Mouse (Mus musculus): ENCODE measurements at regions not wholly inside any gene's neighbourhood (a gene's known extent, or its start where the extent isn't known, plus 50 kb on each side); places are given as distances from the start of the nearest gene placed in this dataset.

DNA sequence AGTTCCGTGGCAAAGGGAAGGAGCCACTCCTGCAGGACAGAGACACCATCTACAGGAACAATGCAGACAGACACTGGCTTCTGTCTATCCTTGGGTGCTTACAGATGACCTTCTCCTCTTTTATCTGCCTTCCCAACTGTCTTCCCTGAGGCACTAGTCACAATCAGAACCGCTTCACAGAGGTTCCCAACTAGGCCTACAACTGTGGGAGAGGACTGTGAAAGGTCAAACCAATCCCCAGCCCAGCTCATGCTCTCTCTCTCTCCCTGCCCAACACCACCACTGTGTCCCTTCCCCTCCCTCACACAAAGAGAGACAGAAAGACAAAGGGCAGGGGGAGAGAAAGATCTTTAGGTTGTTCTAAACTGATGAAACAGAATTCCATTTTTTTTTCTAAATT is 61.3 kb downstream of the Tmem17 start:
- H3K9me3 ChIP-seq (ENCODE audit: low read depth, low read length): no peaks in the 10 kb centered on the region
- TF ChIP-seq CTCF (IDR thresholded peaks at IDR 0.05; ENCODE audit: low read depth): no peak
- no peaks in the 10 kb centered on the region for H3K36me3 ChIP-seq (ENCODE audit: insufficient read depth)
- no peak for DNase-seq
- no peaks in the 10 kb centered on the region for H3K27me3 ChIP-seq (ENCODE audit: insufficient read depth, low read length)
- no peak for ATAC-seq (ENCODE audit: insufficient read depth)
- no peak overlapping the region for H3K27ac ChIP-seq (ENCODE audit: low read depth)
- H3K9ac ChIP-seq: no peak overlapping the region
- H3K4me1 ChIP-seq (ENCODE audit: insufficient read depth): no peaks in the 10 kb centered on the region
- 50% methylated on average over 2 of the region's 2 CpGs for WGBS
- H3K4me2 ChIP-seq: no peak overlapping the region
- H3K4me3 ChIP-seq (ENCODE audit: low read depth, low read length): no peak overlapping the region

DNA sequence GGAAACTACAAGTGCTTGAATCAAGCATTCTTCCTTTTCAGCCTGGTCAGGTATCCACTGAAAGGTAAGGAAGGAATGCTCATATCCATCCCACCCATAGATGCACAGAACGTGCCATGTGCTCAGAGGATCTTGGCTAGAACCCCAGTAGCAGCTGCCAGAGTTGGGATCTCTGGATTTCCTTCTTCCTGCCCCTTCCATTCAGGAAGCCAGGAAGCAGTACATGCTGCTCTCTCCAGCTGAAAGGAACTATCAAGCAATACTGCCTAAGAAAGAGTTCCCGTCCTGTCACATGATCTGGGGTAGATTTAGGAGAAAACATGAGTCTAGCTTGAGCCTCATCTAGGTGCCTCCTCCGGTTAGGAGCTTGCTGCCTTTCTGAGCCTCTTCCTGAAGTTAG is 61.9 kb downstream of the Tmem17 start:
- no peak overlapping the region for H3K4me3 ChIP-seq (ENCODE audit: low read depth, low read length)

DNA sequence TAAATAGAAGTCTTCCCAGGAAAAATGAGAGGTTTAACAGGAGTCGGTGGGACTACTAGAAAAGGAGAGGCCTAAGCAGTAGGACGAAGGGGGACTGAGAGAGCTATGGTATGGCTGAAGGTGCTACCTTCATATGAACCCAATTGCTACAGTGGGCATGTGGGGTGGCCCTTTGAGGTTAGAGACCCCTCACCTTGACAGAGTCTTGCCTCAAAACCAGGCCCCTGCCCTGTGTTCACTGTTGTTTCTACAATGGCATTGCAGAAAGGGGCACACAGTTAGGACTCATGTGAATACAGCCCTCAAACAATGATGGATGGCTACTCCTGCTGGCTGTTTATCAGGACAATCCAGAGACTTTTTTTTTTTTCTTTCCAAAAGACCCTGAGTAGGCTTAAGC is 62.6 kb downstream of the Tmem17 start:
- Histone ChIP-seq H3K9ac (no peak overlapping the region), H3K27ac (ENCODE audit: low read depth) (no peak overlapping the region), H3K27me3 (ENCODE audit: insufficient read depth, low read length) (no peaks in the 10 kb centered on the region), H3K4me2 (no peak overlapping the region), H3K9me3 (ENCODE audit: low read depth, low read length) (no peaks in the 10 kb centered on the region), H3K36me3 (ENCODE audit: insufficient read depth) (no peaks in the 10 kb centered on the region), H3K4me1 (ENCODE audit: insufficient read depth) (no peaks in the 10 kb centered on the region), H3K4me3 (ENCODE audit: low read depth, low read length) (no peak overlapping the region)
- DNase-seq (no peak), ATAC-seq (ENCODE audit: insufficient read depth) (no peak)
- 80% methylated on average over 2 of the region's 2 CpGs for WGBS
- TF ChIP-seq CTCF (IDR thresholded peaks at IDR 0.05; ENCODE audit: low read depth): no peak

More for the DNA sequence above, 61.9 kb downstream of the Tmem17 start:
- no peak overlapping the region for H3K9ac ChIP-seq
- DNase-seq (peak; percentile 26), ATAC-seq (ENCODE audit: insufficient read depth) (no peak)
- no peaks in the 10 kb centered on the region for H3K4me1 ChIP-seq (ENCODE audit: insufficient read depth)
- no peaks in the 10 kb centered on the region for H3K36me3 ChIP-seq (ENCODE audit: insufficient read depth)
- WGBS: 68% methylated on average over 3 of the region's 3 CpGs
- no peak for TF ChIP-seq CTCF (IDR thresholded peaks at IDR 0.05; ENCODE audit: low read depth)
- H3K4me2 ChIP-seq: no peak overlapping the region
- no peaks in the 10 kb centered on the region for H3K9me3 ChIP-seq (ENCODE audit: low read depth, low read length)
- no peak overlapping the region for H3K27ac ChIP-seq (ENCODE audit: low read depth)
- H3K27me3 ChIP-seq (ENCODE audit: insufficient read depth, low read length): no peaks in the 10 kb centered on the region

DNA sequence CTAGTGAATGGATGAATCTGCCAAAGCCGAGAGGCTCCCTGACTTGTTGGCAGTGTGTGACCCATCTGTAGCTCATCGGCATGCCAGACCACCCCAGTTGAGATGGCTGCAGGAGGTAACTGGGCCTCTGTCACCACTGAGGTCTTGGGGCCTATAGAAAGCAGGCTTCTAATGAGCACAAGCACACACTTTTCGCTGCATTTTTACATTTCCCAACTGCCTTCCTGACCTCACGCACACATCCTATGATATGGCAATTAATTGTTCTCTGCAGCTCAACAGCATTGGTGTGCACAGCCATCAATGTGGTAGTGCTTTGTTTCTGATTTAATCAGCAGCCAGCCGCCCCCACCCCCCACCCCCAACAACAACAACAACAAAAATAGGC is 72.2 kb downstream of the Tmem17 start:
- peak overlapping the region; percentile 58 for H3K27ac ChIP-seq (ENCODE audit: low read depth)
- H3K9me3 ChIP-seq (ENCODE audit: low read depth, low read length): no peaks in the 10 kb centered on the region
- H3K27me3 ChIP-seq (ENCODE audit: insufficient read depth, low read length): no peaks in the 10 kb centered on the region
- ATAC-seq (ENCODE audit: insufficient read depth): peak; percentile 71
- H3K4me3 ChIP-seq (ENCODE audit: low read depth, low read length): no peak overlapping the region
- TF ChIP-seq CTCF (IDR thresholded peaks at IDR 0.05; ENCODE audit: low read depth): no peak
- peak overlapping the region; percentile 46 for H3K4me2 ChIP-seq
- DNase-seq: peak; percentile 71
- no peaks in the 10 kb centered on the region for H3K36me3 ChIP-seq (ENCODE audit: insufficient read depth)
- WGBS: 33% methylated on average over 5 of the region's 5 CpGs
- no peak overlapping the region for H3K9ac ChIP-seq
- peaks cover 22% of the 10 kb centered on the region for H3K4me1 ChIP-seq (ENCODE audit: insufficient read depth)

DNA sequence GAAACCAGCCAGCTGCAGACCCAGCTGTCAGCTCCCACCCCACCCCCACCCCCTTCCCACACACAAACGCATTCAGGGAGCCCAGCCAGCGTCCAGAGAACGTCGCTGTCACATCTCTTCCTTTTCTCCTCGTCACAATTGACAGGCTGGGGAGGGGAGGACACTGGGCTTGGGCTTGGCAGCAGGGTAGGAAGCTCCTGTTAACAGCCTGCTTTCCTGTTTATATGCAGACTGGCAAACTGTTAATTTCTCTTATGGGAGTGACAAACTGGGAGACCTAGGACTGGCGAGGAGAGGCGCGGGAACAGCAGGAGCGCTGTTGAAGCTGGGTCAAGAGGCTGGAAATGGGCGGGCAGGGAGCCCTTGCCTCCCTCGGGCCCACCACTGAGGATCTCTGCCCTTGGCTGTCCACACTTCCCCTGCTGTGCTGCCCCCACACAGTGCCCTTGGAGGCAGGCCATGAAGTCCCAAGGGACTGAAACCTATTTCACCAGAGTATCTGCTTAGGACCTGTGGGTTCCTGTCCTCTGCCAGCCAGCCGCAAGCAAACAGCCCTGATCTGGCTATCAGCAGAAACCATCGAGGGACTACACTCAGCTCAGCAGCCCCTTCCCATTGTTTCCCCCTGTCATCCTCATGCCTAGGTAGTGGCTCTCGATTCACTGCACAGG is 72.7 kb downstream of the Tmem17 start:
- Histone ChIP-seq H3K9ac (peak overlapping the region; percentile 21; the same call in 1 of the 2 replicates), H3K27ac (ENCODE audit: low read depth) (peak overlapping the region; percentile 58), H3K4me2 (peak overlapping the region; percentile 46), H3K4me3 (ENCODE audit: low read depth, low read length) (no peak overlapping the region), H3K9me3 (ENCODE audit: low read depth, low read length) (no peaks in the 10 kb centered on the region), H3K4me1 (ENCODE audit: insufficient read depth) (peaks cover 22% of the 10 kb centered on the region), H3K36me3 (ENCODE audit: insufficient read depth) (no peaks in the 10 kb centered on the region), H3K27me3 (ENCODE audit: insufficient read depth, low read length) (no peaks in the 10 kb centered on the region)
- TF ChIP-seq CTCF (IDR thresholded peaks at IDR 0.05; ENCODE audit: low read depth): no peak
- WGBS: 8% methylated on average over 14 of the region's 14 CpGs
- ATAC-seq (ENCODE audit: insufficient read depth): peak; percentile 91
- peak; percentile 90 for DNase-seq

DNA sequence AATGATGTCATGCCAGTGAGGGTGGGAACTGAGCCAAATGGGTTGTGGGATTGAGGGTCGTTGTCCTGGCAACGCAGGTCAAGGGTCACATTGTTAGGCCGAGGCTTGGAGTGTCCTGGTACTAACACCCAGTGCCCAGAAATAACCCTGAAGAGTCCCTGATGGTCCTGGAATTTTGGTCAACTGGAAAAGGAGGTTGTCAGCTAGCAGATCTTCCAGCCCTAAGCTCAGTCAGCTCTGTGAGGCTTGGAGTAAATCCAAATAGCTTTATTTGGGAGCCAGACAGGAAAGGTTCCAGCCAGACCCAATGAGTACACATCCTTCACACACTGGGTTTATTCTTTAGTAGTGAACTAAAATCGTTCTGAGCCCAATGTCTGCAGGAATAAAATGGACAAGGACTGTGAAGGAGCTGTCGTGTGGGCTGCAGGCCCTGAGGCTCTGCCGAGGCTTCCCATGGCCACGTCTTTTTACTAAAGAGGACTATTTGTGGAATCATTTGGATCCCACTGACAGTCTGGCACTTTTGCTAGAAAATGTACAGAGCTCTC is 75.9 kb downstream of the Tmem17 start:
- Histone ChIP-seq H3K4me2 (no peak overlapping the region), H3K9ac (no peak overlapping the region), H3K27me3 (ENCODE audit: insufficient read depth, low read length) (no peaks in the 10 kb centered on the region), H3K9me3 (ENCODE audit: low read depth, low read length) (no peaks in the 10 kb centered on the region), H3K36me3 (ENCODE audit: insufficient read depth) (no peaks in the 10 kb centered on the region), H3K4me1 (ENCODE audit: insufficient read depth) (peaks cover 22% of the 10 kb centered on the region), H3K4me3 (ENCODE audit: low read depth, low read length) (no peak overlapping the region), H3K27ac (ENCODE audit: low read depth) (peak overlapping the region; percentile 75)
- ATAC-seq (ENCODE audit: insufficient read depth) (0 out of 2 replicates have a peak, but pooled peaks have one; percentile 7), DNase-seq (peak; percentile 85)
- no peak for TF ChIP-seq CTCF (IDR thresholded peaks at IDR 0.05; ENCODE audit: low read depth)
- 32% methylated on average over 7 of the region's 7 CpGs for WGBS

DNA sequence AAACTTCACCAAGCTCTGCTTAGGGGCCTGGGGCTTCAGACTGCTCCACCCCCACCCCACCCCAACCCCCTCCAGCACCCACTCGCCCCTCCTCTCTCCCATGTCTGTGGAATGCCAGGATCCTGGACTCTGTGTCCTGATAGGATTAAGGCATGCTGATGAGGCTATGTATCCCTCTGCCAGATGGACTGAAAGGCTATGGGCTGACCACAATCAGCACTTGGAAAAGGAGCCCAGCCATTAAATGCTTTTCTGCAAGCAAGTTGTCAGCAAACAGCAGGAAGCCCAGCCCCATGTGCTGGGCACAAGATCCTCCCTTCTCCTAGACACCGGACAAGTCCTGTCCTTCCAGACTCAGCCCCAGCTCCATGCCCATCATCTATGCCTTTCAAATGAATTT is 76.7 kb downstream of the Tmem17 start:
- Histone ChIP-seq H3K27me3 (ENCODE audit: insufficient read depth, low read length) (no peaks in the 10 kb centered on the region), H3K4me2 (no peak overlapping the region), H3K9me3 (ENCODE audit: low read depth, low read length) (no peaks in the 10 kb centered on the region), H3K36me3 (ENCODE audit: insufficient read depth) (no peaks in the 10 kb centered on the region), H3K4me1 (ENCODE audit: insufficient read depth) (peaks cover 22% of the 10 kb centered on the region), H3K9ac (no peak overlapping the region), H3K27ac (ENCODE audit: low read depth) (peak overlapping the region; percentile 75; the same call in 1 of the 2 replicates), H3K4me3 (ENCODE audit: low read depth, low read length) (no peak overlapping the region)
- ATAC-seq (ENCODE audit: insufficient read depth): no peak
- 50% methylated on average over 2 of the region's 2 CpGs for WGBS
- no peak for TF ChIP-seq CTCF (IDR thresholded peaks at IDR 0.05; ENCODE audit: low read depth)
- peak; percentile 51 for DNase-seq

All from lung, embryonic 14.5 days (tissue).